Mouse (Mus musculus) Muller cell, postnatal 12 days (primary cell): ENCODE data around the gene Arid1a.

ENCODE experiments used
- DNase-seq: peaks from one replicate; pipeline ENCODE4 v3.0.0-alpha.2; 2015; ENCODE audit errors: inconsistent ontology term

The Arid1a gene

DNA sequence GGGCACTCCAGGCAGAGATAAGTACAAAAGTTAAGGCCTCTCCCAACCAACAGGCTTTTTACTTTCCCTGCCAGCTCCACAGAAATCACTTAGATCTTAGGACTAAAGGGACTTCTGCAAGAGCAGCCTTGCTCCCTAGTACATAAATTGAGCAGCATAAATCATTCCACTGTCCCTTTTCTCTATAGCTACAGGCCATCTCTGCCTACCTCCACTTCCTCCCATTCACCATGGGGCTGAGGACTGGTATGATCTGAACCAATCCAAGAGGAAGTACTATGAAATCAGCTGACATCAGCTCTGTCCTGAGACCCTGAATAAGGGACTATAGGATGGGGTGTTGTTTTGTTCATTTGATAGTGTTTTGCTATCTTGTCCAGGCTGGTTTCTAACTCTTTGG lies 26.4 kb downstream of the Arid1a start:
- DNase-seq, result no peak

DNA sequence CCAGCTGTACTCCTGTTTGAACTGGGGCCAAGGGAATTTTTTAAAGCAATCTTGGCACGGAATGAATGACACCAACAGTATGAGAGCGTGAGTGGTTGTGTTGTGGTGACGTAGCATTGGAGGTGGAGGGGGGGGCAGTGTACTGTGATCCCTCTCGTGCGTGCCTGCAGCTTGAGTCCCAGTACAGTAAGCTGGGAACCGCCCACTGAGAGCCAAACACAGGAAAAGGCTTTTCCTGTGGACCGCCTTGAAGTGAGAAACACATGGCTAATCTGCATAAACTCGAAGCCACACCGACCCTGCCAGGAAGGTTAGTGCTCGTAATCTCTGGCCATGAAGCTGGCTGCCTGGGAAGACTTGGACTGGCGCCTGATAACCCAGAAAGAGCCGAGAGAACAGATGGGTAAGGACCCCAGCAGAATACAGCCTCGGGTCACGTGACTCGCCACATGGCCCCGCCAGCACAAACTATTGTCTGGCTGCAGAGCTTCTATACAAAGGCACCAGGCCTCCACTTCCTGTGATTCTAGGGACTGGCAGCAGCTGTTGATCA lies 27.0 kb downstream of the Arid1a start:
- peak; percentile 98 for DNase-seq

DNA sequence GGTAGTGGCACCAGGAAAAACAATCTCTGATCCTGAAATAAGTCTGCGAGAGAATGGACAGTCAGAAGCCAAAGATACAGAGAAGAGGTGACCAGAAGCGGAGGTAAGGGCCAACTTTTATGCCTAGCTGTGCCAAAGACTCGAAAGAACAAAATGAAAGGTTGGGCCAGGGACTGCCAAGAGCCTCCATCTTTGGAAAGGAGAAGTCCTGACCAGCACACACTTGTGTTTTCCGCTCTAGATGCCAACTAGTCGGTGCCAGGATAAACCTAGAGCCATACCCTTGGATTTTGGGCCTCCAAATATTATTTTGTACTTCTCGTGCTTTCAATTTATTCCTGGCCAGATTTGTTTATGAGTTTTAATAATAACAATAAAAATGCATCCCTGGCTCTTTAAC lies 27.6 kb downstream of the Arid1a start:
- DNase-seq, result no peak

DNA sequence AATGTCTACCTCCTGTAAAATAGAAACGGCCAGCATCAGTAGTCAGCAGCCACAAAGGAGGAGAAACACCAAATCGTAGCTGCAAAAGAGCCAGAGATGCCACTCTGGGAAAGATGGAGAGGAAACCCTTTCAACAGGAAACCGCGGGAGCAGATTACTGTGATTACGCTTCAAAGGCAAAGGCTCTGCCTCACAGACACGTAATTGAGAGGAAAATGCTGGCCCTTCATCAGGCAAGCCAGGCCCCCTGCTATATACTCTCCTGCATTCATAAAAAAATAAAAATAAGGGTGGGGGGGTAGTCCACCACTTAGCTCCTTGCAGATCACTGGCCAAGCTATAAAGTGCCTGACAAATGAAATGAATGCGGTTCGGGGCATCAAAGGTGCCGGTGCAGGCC lies 28.3 kb downstream of the Arid1a start:
- peak; percentile 27 for DNase-seq

DNA sequence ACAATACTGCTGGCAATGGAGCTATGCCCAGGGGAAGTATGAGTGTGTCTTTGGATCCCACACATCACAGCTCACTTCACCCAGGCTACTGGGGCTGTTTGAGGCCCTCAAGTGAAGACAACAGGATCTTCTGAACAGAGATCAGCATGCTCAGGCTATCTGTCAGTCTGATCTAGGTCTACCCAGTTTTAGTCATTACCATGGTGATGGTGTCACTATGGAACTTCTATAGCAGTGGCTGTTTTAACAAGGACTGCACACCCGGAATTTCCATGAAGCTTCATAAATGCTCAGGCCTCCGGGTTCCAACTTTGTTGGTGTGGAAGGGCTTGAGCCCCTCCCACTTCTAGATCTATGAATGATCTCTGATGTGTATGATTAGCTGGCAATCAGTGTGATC lies 30.9 kb downstream of the Arid1a start:
- DNase-seq, result no peak

DNA sequence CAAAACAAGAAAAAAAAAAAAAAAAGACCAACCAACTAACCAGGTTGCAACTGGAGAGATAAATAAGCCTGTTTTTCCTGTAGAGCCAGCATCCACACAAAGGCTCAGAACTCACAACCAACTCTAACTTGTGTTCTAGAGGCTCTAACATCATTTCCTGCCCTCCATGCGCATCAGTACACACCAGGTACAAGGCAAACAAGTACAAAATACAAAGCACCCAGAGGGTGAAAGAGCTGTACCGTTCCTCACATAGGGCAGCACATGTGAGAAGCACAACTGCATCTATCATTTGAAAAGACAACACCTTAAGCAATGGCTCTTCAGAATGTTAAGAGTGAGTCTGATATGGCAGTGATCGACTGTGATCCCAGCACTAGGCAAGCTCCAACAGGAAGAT lies 36.8 kb downstream of the Arid1a start:
- DNase-seq, result no peak

DNA sequence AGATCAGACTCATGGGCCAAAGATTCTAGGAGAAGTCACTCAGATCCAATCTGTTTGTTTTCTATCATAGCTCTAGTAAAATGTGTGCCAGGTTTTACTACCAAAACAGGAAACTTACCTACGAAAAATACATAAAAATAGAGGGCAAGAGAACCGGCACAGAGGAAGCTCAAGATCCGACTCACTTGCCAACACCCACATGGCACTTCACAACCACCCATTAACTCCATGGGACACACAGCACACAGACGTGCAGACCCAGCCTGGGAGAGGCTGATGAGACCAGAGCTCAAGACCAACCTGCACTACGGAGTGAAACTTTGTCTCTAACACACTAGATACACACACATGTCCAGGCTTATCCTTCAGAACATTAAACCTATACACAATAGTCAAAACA lies 43.8 kb downstream of the Arid1a start:
- DNase-seq, result no peak

DNA sequence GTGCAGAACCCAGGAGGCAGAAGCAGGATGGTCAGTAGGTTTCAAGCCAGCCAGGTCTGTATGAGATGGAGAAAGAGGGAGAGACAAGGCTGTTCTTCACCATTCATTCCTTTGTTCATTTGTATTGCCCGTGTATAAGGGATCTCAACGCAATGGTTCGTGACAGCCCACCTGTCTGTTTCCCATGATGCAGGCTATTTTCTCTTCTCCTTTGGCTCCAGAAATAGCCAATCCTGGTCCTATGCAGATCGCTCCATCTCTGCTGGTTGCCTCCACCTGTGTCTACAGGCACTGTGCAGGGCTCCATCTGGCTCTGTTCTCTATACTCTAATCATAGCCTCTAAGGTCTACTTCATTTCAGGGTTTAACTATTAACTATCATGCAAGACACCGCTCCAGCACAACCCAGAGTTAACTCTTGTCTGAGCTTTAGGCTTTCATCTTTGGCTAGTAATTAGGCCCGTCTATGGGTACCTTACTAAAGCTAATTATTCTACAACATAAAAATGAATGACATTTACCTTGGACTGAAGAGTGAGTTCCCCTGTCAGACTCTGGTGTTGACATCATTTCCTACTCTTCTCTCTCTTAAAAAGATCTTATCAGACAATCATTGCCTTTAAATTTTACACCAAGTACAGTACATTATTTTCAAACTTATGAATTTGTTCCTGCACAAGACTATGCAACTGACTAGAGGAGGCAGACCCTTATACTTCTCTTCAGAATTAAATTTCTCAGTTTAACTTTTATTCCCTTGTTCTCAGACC lies 45.1 kb downstream of the Arid1a start:
- DNase-seq, result no peak

DNA sequence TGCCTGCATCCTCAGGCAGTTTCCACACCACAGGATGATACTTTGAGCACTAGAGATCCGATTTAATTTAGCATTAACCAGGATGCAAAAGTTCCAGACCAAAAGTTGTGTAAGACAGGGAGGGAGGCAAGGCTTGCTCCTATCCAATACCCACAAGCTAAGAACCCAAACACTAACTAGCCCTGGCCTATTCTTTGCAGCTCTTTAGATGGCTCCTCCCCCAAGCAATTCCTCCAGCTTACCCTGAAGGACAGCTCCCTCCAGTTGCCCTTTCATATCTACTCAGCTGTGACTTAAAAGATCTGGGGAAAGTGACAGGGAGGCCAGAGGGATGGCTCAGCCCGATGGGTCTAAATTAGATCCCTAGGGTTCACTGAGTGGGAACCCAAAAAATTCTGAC lies 47.2 kb downstream of the Arid1a start:
- peak; percentile 40 for DNase-seq

DNA sequence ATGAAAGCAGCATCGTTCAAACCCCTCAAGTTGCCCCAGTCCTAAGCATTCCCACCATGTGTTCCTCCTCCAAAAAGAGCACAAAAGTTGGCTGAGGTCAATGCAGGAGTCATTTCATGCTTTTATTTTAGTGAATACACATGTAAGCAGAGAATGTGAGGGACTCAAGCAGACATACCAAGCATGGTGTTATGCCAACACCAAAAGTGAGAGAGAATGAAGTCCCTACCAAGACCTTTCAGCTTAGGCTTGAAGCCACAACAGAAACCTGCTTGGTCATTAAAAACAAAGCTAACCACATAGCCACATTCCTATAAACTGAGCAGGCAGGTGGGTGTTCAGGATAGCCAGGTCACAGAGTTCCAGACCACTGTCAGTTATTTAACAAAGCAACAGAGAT lies 49.1 kb downstream of the Arid1a start:
- peak; percentile 67 for DNase-seq

DNA sequence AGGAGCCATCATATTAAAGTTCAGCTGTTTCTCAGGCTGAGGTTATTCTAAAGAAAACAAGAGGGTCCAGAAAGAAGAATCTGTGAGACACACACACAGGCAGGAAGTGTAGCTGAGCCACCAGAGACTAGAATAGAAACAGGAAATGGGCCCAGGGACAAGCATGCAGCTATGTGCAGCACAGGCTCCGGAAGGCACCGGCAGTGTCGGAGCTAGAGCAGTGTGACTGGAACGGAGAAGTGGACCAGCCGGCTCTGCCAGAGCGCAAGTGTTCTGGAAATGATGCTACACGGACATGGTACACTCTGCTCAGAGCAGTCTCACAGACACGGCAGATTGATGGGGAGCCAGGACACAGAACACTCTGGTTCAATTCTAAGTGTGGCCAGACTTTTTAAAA lies 49.6 kb downstream of the Arid1a start:
- no peak for DNase-seq

DNA sequence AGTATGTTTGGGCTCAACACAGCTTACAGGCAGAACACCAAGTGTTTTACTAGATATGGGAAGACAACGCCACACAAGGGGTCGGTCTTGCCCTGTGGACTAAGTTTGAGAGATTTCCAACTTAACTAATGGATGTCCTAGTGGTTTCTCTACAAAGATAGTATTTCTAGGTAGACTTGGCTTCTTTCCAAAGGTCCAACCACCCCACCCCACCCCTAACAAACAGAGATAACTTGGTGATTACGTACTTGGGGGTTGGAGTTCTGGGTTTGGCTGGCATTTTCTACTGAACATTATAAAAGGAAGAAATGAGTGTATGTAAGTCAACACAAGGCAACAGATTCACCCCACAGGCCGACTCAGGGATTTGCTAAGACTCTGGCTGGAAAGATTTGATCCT lies 51.5 kb downstream of the Arid1a start:
- no peak for DNase-seq

DNA sequence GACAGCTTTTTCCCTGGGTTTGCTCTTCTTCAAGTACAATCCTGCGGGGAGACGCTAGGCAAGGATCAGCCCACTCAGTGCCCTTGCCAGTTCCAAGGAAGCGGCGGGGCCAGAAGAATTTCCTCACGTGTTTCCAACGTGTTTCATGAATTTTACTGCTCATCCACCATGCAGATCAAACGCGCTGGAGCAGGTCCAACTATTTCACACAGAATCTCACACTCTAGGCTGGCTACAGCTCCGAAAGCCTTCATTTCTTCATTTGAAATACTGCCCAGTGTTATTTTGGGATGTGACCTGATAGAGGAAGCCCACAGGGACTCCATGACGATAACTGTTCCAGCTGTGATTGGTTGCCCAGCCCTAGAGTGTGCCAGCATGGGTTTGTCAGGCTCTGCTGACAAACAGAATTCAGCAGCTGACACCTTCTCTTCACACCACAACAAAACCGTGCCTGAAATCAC lies 55.6 kb downstream of the Arid1a start:
- DNase-seq, result peak; percentile 73

DNA sequence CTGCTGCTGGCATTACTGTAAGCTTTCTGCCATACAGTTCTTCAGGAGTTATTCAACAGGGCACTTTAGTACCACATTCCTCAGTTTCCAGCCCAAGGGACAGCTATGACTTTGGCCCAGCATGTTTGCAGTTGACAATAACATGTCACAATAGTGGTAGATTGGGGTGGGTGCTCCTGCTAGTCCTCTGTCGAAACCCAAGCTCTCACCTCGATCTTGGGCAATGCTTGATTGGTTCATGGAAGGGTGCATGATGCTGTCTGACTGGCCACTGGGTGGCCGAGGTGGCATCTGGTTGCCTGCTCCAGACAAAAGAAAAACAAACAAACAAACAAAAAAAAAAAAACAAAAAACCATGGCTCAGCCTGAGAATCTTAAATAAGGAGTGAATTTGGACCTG lies 61.2 kb downstream of the Arid1a start:
- no peak for DNase-seq

DNA sequence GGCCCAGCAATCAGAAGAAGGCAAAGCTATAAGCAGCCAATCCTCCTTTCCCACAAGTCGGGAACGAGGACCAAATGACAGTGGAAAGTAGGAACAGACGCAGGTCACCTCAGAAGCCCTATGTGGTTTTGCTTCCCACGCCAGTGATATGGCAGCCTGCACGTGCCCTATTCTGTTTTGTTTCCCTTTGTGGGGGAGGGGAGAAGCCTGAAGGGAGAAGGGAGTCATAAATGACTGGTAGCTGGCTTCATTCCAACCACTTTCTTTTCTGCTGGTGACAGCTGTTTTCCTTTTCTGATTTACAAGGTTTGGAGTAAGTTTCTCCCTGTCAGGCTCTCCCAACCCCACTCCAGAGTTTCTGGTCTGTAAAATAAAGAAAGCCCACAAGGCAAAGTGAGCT lies 66.3 kb downstream of the Arid1a start:
- peak; percentile 59 for DNase-seq

DNA sequence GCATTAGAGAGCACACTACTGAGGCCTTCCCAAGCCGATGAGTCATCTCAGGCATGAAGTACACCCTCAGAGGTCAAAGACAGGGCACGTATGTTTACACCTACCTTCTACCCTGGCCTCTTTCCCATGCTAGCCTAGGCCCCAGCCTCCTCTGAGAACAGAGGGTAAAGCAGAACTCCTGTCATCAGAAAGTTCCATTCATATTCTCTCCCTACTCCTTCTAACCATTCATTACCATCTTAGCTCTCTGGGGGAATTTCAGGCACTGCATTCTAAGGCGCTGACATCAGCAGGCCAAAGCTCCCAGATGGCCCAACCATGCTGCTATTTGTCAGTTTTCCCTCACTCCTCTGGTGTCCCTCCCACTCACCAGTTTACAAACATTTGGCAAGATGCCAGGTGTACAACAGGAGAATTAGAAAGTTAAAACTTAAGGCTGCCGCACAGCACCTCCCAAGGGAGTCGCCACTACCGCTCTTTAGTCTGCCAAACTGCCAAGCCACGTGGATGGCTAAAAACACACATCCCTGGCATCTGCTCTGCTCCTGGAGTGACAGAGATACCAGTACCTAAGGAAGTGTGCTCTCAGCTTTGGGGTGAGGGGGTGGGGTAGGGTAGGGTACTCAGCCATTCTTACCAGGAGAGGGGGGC lies 68.0 kb downstream of the Arid1a start:
- DNase-seq, result peak; percentile 49

DNA sequence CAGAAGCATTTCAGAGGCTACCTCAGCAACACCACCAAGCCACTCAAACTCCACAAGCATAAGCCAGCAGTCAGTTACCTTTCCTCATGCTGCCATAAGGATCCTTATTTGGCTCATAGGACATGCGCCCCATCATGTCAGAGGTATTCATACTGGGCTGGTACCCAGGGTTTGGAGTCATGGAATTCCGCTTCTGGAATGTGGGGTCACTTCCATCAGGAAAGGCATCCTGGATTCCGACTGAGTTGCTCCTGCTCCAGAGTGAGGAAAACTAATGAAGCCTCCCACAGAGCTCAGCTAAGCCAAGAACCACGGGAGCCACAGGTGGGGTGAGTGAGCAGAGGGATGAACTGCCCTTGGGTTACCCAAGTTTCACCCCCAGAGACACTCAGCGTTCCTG lies 69.4 kb downstream of the Arid1a start:
- DNase-seq, result peak; percentile 58

DNA sequence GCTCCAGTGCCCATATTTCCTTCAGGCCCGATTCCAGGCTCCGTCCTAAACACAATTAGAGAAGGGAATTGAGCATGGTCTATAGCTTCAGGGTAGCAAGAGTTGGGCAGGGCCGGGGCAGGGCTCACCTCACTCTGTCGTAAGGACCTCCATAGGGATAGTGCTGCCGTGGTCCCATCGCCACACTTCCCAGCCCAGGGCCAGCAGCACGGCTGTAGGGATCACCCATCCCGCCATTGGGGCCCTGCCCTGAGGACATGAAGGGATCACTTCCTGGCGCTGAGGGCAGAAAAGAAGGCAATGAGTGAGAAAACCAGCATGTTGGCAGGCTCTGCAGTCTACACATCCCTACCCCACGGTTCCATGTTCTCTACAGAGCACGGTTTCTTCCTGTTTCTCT lies 70.1 kb downstream of the Arid1a start:
- DNase-seq, result no peak

DNA sequence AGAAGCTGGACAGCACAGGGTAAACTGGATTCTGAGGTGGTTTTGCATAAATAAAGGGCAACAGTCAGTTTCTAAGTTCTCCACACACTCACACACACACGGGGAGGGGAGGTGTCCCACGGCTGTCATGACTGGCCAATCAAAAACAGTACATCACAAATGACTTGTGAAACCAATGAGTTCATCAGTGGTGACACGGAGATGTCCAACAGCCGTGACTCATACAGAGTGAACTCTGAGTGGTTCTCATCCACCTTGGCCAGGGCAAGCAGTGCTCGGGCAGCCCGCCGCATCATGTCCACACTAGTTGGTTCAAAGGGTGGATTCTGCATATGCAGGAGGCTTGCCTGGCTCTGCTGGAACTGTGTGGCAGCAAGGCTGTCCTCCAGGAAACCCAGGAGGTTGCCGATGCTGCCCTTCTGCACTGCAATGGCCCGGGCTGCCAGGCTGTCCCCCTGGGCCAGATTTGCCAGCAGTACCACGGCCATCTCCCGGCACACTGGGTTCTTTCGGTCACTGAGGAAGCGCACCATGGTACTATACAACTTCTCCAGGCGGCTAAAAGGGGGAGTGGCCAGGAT lies 76.3 kb downstream of the Arid1a start:
- peak; percentile 47 for DNase-seq

DNA sequence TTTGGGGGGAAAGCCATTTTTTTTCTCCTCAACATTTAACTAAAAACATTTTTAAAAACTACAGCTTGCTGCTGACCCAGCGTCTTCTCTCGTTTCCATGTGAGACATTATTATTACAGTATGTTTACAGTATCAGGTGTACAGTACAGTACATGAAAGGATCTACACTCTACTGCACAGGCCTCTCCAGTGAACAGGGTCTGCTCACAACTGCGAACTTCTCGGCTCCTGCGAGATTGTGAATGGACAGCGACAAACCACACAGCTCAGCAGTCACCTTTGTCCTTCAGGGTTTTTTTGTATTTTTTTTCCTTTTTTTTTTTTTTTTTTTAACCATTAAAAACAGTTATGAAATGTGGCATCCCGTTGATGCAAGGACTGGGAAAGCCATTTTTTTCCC lies 76.9 kb downstream of the Arid1a start:
- no peak for DNase-seq

DNA sequence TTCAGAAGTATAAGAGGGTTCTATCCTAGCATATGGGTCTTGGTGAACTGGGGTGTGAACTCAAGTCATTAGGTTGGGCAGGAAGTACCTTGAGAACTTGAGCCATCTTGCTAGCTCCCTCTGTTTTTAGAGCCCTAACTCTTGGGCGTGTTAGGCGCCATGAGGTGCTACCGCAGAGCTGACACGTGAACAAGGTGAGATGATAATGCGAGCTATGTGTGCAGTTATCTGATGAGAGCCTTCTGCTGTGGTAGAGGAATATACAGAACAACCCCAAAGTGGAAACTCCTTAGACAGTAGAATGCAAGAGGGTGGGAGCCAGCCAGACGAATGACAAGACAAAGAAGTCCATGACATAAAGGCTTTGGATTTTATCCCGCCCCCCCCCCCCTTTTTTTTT lies 79.3 kb downstream of the Arid1a start:
- no peak for DNase-seq

DNA sequence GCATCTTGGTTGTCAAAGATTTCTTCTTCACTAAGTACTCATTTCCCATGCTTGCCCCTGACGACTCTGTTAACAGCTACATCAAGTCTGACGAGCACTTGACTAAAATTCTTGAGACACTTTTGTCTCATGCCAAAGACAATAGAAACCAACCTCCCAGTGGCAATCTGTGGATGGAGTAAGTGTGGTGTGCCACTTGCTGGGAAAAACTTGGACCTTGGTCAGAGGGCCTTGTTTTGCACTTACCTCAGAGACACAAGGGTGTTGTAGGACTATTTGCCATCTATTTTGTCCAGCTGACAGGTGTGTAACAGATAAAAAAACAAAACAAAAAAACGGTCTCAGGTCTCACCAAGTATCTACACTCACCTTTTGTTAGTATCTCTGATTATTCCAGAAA lies 80.4 kb downstream of the Arid1a start:
- peak; percentile 26 for DNase-seq

DNA sequence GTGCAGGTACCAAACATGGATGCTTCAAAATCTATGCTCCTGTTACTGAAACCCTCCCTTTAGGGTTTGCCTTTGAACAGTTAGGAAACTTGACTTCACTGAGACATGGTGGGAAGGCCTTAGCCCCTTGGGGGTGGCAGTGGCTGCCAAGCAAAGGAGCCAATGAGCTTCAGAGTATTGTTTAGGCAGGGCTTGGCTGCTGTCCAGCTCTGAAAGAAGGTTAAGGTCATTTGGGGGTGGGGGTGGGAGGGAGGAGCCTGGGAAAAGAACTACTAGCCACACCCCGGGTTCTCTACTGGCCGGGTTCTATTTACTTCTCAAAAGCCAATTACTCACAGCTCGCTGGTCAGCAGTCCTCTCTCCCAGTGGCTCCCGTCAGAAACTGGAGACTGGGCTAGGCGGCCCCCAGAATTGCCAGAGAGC lies 81.0 kb downstream of the Arid1a start:
- peak; percentile 59 for DNase-seq
